Mouse (Mus musculus) 416B (cell line): ENCODE results near the gene 1700020D05Rik.
"Not testable (repeated sequence)": the region's sequence is repeated elsewhere in the genome, so short reads cannot be mapped to it uniquely, and the experiment has no call there.

Source experiments
- DNase-seq: peaks from one replicate; pipeline ENCODE4 v3.0.0; 2011; ENCODE audit warnings: low read depth

1700020D05Rik gene

GRCm38 (mm10) chr19:5494314-5494713 is 9.3 kb downstream of the 1700020D05Rik start:
- no peak for DNase-seq

GRCm38 (mm10) chr19:5493301-5493721 is 10.3 kb downstream of the 1700020D05Rik start:
- not testable (repeated sequence) for DNase-seq

- no peak for DNase-seq
Measured at GRCm38 (mm10) chr19:5492641-5493040, 10.9 kb downstream of the 1700020D05Rik start.

GRCm38 (mm10) chr19:5490898-5491708 is 12.5 kb downstream of the 1700020D05Rik start:
- DNase-seq, result peak; percentile 95

- DNase-seq, result peak; percentile 97
Measured at GRCm38 (mm10) chr19:5490313-5490897, 13.2 kb downstream of the 1700020D05Rik start, which contains the start of gene Cfl1. Gene Cfl1, plus strand, starts transcription at chr19:5490455.

- DNase-seq, result not testable (repeated sequence)
Measured at GRCm38 (mm10) chr19:5489721-5490120, 13.9 kb downstream of the 1700020D05Rik start.

GRCm38 (mm10) chr19:5488878-5489571 is 14.6 kb downstream of the 1700020D05Rik start:
- DNase-seq, result peak; percentile 99

GRCm38 (mm10) chr19:5487768-5488550 is 15.6 kb downstream of the 1700020D05Rik start, which contains the start of gene Mus81:
Gene Mus81, minus strand, starts transcription at chr19:5488402.
- DNase-seq, result peak; percentile 99

GRCm38 (mm10) chr19:5486771-5487170 is 16.8 kb downstream of the 1700020D05Rik start:
- no peak for DNase-seq

GRCm38 (mm10) chr19:5486286-5486685 is 17.3 kb downstream of the 1700020D05Rik start:
- DNase-seq, result no peak

GRCm38 (mm10) chr19:5485821-5486220 is 17.8 kb downstream of the 1700020D05Rik start:
- no peak for DNase-seq

GRCm38 (mm10) chr19:5485371-5485770 is 18.2 kb downstream of the 1700020D05Rik start:
- no peak for DNase-seq

- DNase-seq, result no peak
Measured at GRCm38 (mm10) chr19:5484496-5484895, 19.1 kb downstream of the 1700020D05Rik start.

GRCm38 (mm10) chr19:5483386-5484359 is 19.9 kb downstream of the 1700020D05Rik start:
- DNase-seq, result no peak

GRCm38 (mm10) chr19:5481398-5481797 is 22.2 kb downstream of the 1700020D05Rik start:
- no peak for DNase-seq

GRCm38 (mm10) chr19:5480016-5480415 is 23.6 kb downstream of the 1700020D05Rik start:
- DNase-seq, result no peak

- no peak for DNase-seq
Measured at GRCm38 (mm10) chr19:5477668-5478300, 25.8 kb downstream of the 1700020D05Rik start.

GRCm38 (mm10) chr19:5477004-5477667 is 26.5 kb downstream of the 1700020D05Rik start:
- no peak for DNase-seq

- no peak for DNase-seq
Measured at GRCm38 (mm10) chr19:5475069-5475714, 28.4 kb downstream of the 1700020D05Rik start.
